Mouse (Mus musculus) hindbrain, embryonic 15.5 days (tissue): ENCODE results near the gene Lbhd1. TPM values are rescaled to one million over a fixed set of nuclear protein-coding genes. Genes with fewer than 3 reads are reported as not detected.
"Not testable (repeated sequence)": the region's sequence is repeated elsewhere in the genome, so short reads cannot be mapped to it uniquely, and the experiment has no call there.

Source experiments
- ATAC-seq: fragments of 200-750 bp; cut with Nextera tagmentation; 2 replicates; pipeline ENCODE4 v1.8.0; 2017; ENCODE audit warnings: low read depth, moderate number of reproducible peaks, moderate TSS enrichment; ENCODE audit not compliant: low FRiP score
- H3K27ac ChIP-seq: fragments of 300-500 bp; sonication (generic); replicated peaks from 2 replicates; pipeline ENCODE4 v1.5.1; 2015; ENCODE audit warnings: mild to moderate bottlenecking, inconsistent platforms
- H3K27me3 ChIP-seq: fragments of 300-500 bp; sonication (generic); 2 replicates; pipeline ENCODE4 v1.6.1; 2015; ENCODE audit warnings: control low read depth, inconsistent platforms
- H3K36me3 ChIP-seq: fragments of 300-500 bp; sonication (generic); 2 replicates; pipeline ENCODE4 v1.6.1; 2015; ENCODE audit warnings: control low read depth, inconsistent platforms
- H3K4me1 ChIP-seq: fragments of 300-500 bp; sonication (generic); replicated peaks from 2 replicates; pipeline ENCODE4 v1.6.1; 2015; ENCODE audit warnings: control low read depth, inconsistent platforms
- H3K4me2 ChIP-seq: fragments of 300-500 bp; sonication (generic); 2 replicates; pipeline ENCODE4 v1.6.1; 2015; ENCODE audit warnings: moderate library complexity, mild to moderate bottlenecking, inconsistent platforms
- H3K4me3 ChIP-seq: fragments of 300-500 bp; sonication (generic); 2 replicates; pipeline ENCODE4 v1.5.1; 2015; ENCODE audit warnings: mild to moderate bottlenecking, inconsistent platforms
- H3K9ac ChIP-seq: fragments of 300-500 bp; sonication (generic); 2 replicates; pipeline ENCODE4 v1.6.1; 2015; ENCODE audit warnings: inconsistent platforms
- H3K9me3 ChIP-seq: fragments of 300-500 bp; sonication (generic); 2 replicates; pipeline ENCODE4 v1.6.1; 2016; ENCODE audit warnings: control low read depth, inconsistent platforms
- WGBS: fragments of 180-500 bp; shearing (Covaris S2); methylation state at CpG from one replicate; pipeline ENCODE4 v1.1.7; 2015; 5-methylcytosine and 5-hydroxymethylcytosine counted together
- polyA plus RNA-seq: library from polyadenylated mRNA; unstranded; fragments of >200 nt; fragmentation: Nextera tagmentation; extraction: Ambion mirVana; gene quantifications from 2 replicates; pipeline ENCODE4 v1.2.1, GENCODE M21; 2015

Lbhd1 gene
- 43.0 and 45.2 TPM in 2 replicates for polyA plus RNA-seq

DNA sequence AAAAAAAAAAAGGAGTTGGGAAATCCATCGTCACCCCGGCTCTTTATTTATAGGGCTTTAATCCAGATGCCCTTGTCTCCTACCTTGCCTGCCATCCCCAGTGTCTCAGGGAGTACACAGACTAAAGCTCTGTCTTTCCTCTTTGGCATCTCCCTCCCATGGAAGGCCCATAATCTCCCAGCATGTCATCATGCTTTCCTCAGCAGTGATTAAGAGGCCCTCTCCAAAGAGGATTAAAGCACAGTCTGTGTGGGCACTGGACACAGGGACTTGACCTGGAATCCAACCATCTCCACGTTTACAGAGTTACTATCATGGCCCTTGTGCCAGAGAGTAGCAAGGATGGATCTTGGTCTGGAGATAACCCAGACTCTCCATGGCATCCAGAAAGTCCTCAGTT is at the start of gene Lbhd1, which contains the start of gene Gm49403:
TSS of gene Lbhd1 (plus strand) at position 117 of the 400 bp plus-strand sequence.
TSS of gene Gm49403 (plus strand) at position 315 of the 400 bp plus-strand sequence.
- Histone ChIP-seq H3K4me2 (no peak within 1 kb of the TSS), H3K27ac (no peak within 1 kb of the TSS), H3K4me1 (peaks cover 23% of the 10 kb centered on the region), H3K27me3 (no peaks in the 10 kb centered on the region), H3K9me3 (no peaks in the 10 kb centered on the region), H3K36me3 (no peaks in the 10 kb centered on the region), H3K4me3 (no peak within 1 kb of the TSS), H3K9ac (no peak within 1 kb of the TSS)
- WGBS: 74% methylated on average over 3 of the region's 3 CpGs
- ATAC-seq: no peak

DNA sequence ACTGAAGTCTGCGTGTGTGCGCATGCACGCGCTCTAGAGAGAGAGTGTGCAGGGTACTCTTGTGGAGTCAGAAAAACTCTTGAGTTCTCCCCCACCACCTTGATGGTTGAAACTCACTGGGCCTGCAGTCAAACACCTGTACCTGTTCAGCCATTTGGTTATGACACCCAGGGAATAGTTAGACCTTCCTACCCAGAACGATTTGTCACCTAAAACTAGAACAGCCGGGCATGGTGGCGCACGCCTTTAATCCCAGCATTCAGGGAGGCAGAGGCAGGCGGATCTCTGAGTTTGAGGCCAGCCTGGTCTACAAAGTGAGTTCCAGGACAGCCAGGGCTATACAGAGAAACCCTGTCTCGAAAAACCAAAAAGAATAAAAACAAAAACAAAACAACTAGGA is 47.2 kb upstream of the Lbhd1 start:
- WGBS: 97% methylated on average over 10 of the region's 10 CpGs
- peaks cover 39% of the 10 kb centered on the region for H3K36me3 ChIP-seq
- not testable (repeated sequence) for H3K9ac ChIP-seq, H3K9me3 ChIP-seq, H3K27me3 ChIP-seq, ATAC-seq
- H3K4me1 ChIP-seq: peaks cover 30% of the 10 kb centered on the region
- H3K4me2 ChIP-seq: peak overlapping the region; percentile 78; the same call in 1 of the 2 replicates
- peak overlapping the region; percentile 97; the same call in 1 of the 2 replicates for H3K27ac ChIP-seq
- peak overlapping the region; percentile 79; the same call in 1 of the 2 replicates for H3K4me3 ChIP-seq

DNA sequence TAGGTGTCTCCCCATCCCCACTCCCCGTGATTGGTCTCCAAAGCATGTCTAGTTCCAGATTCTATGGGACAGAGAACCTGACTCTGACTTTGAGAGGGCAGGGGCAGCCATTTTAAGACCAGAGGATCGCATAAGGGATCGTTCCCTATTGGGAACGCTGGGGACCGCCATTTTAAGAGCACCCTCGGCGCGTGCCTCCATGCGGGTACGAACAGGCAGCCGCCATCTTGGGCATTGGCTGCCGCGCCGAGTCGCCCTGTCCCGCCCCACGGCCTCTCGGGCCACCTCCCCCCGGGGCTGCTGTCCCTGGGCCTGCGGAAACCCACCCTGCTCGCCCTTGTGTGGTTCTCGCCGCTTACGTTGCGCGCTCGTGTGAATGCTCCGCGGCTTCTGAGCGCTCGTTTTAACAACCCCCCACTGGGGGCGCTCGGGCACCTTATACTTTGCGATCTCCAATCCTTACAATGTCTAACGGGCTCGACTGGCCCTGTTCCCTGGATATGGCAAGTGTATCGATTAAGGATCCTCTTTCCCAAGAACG is 46.2 kb upstream of the Lbhd1 start, which contains the start of gene Bscl2:
TSS of gene Bscl2 (plus strand) at position 217 of the 541 bp plus-strand sequence.
- WGBS: under 1% methylated on average over 38 of the region's 38 CpGs
- Histone ChIP-seq H3K9ac (peak within 1 kb of the TSS; percentile 92), H3K4me3 (peak within 1 kb of the TSS; percentile 79), H3K36me3 (peaks cover 35% of the 10 kb centered on the region), H3K27me3 (no peaks in the 10 kb centered on the region), H3K27ac (peak within 1 kb of the TSS; percentile 97), H3K4me2 (peak within 1 kb of the TSS; percentile 78), H3K9me3 (no peaks in the 10 kb centered on the region), H3K4me1 (peaks cover 37% of the 10 kb centered on the region)
- peak; percentile 71 for ATAC-seq

DNA sequence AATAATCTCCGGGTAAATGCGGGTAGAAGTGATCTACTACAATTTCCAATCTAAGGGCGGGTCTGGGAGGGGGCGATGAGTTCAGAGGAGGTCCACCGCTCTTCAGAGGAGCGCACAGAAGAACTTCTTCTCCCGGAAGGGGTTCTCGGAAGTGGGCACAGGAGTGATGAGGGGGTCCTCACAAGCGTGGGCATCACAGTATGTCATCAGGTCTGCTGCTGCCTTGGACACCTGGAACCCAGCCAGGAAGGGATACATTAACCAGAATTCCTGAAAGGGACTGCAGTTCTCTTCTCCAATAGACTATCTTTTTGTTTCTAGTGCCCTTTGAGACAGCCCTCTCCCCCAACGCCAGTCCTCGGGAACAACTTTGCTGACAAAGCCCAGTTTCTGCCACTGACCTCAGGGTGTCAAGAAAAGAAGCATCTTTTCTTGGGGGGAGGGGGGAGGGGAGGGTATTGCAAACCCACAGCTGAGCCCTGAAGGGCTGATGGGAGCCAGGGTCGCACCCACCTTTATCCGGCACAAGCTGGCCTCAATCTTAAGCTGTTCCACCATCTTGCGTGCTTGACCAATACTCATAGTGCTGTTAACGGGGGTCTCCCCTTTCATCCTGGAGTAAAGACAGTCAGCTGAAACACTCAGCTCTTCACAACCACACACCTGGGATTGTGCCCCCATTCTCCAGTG is 45.3 kb upstream of the Lbhd1 start:
- no peaks in the 10 kb centered on the region for H3K27me3 ChIP-seq
- H3K4me3 ChIP-seq: peak overlapping the region; percentile 79
- H3K9ac ChIP-seq: peak overlapping the region; percentile 92
- H3K4me2 ChIP-seq: peak overlapping the region; percentile 78
- peak overlapping the region; percentile 97 for H3K27ac ChIP-seq
- peaks cover 38% of the 10 kb centered on the region for H3K4me1 ChIP-seq
- no peaks in the 10 kb centered on the region for H3K9me3 ChIP-seq
- H3K36me3 ChIP-seq: peaks cover 32% of the 10 kb centered on the region
- 10% methylated on average over 15 of the region's 15 CpGs for WGBS
- ATAC-seq: no peak

DNA sequence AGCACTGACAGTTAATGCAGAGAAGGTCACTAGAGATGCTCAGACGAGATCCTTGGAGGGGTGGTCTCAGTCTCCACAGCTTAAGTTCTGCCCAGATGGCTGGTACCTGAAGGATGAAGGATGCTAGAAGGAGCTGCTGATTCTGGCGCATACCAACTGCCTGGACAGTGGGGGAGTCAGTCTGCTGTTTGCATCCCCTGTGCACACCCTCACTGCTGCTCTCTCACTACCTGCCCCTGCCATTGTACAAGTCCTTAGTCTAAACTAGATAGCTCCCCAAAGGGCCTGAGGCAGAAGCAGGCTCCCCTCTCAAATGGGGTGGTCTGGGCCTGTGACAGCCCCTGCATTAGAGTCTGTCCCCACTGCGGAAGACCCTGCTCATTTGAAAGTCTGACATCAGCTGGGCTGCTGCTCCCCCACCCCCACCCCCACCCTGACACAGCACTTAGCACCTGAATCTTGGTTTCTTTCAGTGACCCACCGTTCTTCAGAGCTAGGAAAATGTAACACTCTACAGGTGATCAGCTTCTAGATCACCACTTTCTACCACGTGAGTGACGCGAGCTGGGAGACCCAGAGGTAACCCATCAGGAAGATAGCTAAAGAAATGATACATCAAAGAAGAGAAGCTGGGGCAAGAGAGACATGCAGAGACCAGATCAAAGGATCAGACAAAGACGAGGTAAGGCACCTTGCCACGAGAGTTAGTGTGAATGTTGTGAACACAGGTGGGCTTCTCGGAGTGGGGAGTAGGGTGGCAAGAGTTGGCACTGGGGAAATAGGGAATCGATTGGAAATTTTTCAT is 44.2 kb upstream of the Lbhd1 start, which contains the start of gene Gng3:
TSS of gene Gng3 (minus strand) at position 92 of the 805 bp plus-strand sequence.
- H3K4me1 ChIP-seq: peaks cover 38% of the 10 kb centered on the region
- H3K4me2 ChIP-seq: peak within 1 kb of the TSS; percentile 78
- no peaks in the 10 kb centered on the region for H3K9me3 ChIP-seq
- 27% methylated on average over 11 of the region's 11 CpGs for WGBS
- H3K36me3 ChIP-seq: peaks cover 22% of the 10 kb centered on the region
- peak within 1 kb of the TSS; percentile 79 for H3K4me3 ChIP-seq
- peak within 1 kb of the TSS; percentile 97 for H3K27ac ChIP-seq
- ATAC-seq: peak; percentile 93
- no peaks in the 10 kb centered on the region for H3K27me3 ChIP-seq
- H3K9ac ChIP-seq: peak within 1 kb of the TSS; percentile 92

DNA sequence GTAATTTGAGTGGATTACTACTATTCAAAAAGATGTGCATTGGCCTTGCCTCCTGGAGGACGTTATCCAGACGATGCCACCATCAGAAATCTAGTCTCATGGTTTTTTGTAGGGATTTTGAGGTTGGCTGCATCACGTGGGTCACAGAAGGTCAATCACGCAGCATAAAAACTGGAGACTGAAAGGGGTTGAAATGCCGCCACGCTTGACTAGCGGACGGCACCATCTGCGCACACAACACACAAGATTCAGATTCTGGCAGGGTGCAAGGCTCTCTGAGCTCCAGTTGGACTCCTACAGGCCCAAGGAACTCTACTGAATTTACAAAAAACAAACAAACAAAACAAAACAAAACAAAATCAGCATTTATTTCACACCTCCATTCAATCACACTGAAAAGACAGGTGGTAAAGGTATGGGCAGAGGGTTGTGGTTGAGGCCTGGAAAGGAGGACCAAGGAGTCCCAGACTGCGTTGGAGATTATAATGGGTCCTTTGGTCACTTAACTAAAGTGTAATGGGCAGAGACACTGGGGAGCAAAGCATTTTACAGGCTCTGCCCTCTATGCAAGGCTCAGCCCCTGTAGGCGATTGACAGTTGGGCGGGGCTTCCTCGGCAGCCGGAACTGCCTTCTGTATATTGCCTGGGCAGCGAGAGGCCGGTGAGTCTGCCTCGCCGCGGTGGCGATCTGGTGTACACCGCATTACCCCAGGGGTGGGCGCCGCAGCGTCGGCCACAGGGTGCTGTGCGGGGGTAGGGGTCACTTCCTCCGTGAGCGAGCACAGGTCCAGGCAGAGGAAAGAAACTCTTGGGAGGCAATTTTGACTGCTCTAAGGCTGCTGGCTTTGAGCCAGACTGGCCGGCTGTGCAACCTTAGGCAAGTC is 43.4 kb upstream of the Lbhd1 start:
- Histone ChIP-seq H3K4me2 (peak overlapping the region; percentile 78), H3K27ac (peak overlapping the region; percentile 97), H3K36me3 (peaks cover 19% of the 10 kb centered on the region), H3K9me3 (no peaks in the 10 kb centered on the region), H3K27me3 (no peaks in the 10 kb centered on the region), H3K4me1 (peaks cover 38% of the 10 kb centered on the region), H3K9ac (peak overlapping the region; percentile 92), H3K4me3 (peak overlapping the region; percentile 79)
- peak; percentile 7; the same call in 1 of the 2 replicates for ATAC-seq
- WGBS: 11% methylated on average over 29 of the region's 29 CpGs

DNA sequence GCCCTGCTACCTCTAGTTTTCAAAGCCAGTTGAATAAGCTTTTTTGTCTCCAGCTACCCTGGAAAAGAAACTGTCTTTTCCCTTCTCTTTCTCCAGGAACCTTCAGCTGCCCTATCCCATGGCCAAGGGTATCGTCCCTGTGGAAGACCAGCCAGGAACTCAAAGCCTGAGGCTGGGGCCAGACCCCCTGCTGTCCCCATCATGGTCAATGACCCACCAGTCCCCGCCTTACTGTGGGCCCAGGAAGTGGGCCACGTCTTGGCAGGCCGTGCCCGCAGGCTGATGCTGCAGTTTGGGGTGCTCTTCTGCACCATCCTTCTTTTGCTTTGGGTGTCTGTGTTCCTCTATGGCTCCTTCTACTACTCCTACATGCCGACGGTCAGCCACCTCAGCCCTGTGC is 42.5 kb upstream of the Lbhd1 start:
- Histone ChIP-seq H3K9ac (peak overlapping the region; percentile 92), H3K9me3 (no peaks in the 10 kb centered on the region), H3K36me3 (peaks cover 20% of the 10 kb centered on the region), H3K27ac (peak overlapping the region; percentile 97), H3K27me3 (no peaks in the 10 kb centered on the region), H3K4me3 (peak overlapping the region; percentile 79), H3K4me2 (peak overlapping the region; percentile 78), H3K4me1 (peaks cover 38% of the 10 kb centered on the region)
- 80% methylated on average over 7 of the region's 7 CpGs for WGBS
- no peak for ATAC-seq

DNA sequence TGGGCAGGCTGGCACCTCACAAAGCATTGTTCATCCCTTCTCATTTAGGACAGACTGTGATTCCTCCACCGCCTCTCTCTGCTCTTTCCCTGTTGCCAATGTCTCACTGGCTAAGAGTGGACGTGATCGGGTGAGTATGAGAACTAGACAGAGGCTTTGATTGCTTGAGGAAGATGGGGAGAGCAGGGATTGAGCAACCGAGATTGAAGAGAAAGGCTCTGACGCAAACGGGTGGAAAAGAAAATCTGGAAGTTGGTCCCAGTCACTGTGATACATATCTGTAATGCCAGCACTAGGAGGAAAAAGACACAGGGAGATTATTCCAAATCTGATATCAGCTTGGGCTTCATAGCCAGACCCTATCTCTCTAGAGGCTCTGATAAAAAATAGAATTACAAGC is 40.6 kb upstream of the Lbhd1 start:
- no peak for ATAC-seq
- H3K27ac ChIP-seq: no peak overlapping the region
- peaks cover 28% of the 10 kb centered on the region for H3K4me1 ChIP-seq
- no peak overlapping the region for H3K4me3 ChIP-seq
- no peak overlapping the region for H3K4me2 ChIP-seq
- WGBS: 91% methylated on average over 6 of the region's 6 CpGs
- no peaks in the 10 kb centered on the region for H3K9me3 ChIP-seq
- no peaks in the 10 kb centered on the region for H3K27me3 ChIP-seq
- H3K36me3 ChIP-seq: peaks cover 38% of the 10 kb centered on the region
- no peak overlapping the region for H3K9ac ChIP-seq

DNA sequence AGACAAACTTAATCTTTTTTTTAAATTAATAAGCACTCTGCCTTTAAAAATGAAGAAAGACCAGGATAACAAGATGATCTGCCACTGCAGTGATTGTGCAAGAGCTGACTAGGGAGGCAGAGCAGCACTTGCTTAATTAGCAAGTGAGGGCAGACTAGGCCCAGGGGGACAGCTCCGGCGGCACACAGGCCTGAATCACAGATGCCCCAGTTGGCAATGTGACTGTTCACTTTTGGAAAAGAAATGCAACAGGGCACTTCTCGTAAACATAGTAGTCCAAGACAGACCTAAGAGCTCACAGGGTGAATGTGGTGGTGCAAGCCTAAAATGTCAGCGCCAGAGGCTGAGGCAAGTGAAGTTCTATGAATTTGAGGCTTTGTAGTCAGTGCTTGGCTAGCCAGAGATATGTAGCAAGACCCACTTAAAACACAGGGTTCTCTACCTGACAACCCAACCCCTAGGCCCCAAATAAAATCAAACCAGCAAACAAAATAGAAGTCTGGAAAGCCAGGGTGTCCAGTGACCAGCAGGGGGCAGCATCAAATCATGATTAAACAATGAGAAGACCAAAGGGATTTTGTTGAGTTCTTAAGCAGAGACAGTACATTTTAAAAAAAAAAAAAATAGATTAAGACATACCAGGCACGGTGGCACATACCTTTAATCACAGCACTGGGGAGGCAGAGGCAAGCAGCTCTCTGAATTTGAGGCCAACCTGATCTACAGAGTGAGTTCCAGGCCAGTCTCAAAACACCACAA is 39.0 kb upstream of the Lbhd1 start:
- ATAC-seq: no peak
- no peak overlapping the region for H3K4me2 ChIP-seq
- no peak overlapping the region for H3K9ac ChIP-seq
- 56% methylated on average over 5 of the region's 5 CpGs for WGBS
- no peak overlapping the region for H3K4me3 ChIP-seq
- H3K36me3 ChIP-seq: peaks cover 45% of the 10 kb centered on the region
- no peaks in the 10 kb centered on the region for H3K27me3 ChIP-seq
- no peaks in the 10 kb centered on the region for H3K9me3 ChIP-seq
- peaks cover 23% of the 10 kb centered on the region for H3K4me1 ChIP-seq
- no peak overlapping the region for H3K27ac ChIP-seq

- Histone ChIP-seq H3K36me3 (peaks cover 32% of the 10 kb centered on the region), H3K4me2 (no peak overlapping the region), H3K4me3 (no peak overlapping the region), H3K9me3 (no peaks in the 10 kb centered on the region), H3K4me1 (no peaks in the 10 kb centered on the region), H3K27ac (no peak overlapping the region), H3K9ac (no peak overlapping the region), H3K27me3 (no peaks in the 10 kb centered on the region)
- no peak for ATAC-seq
- WGBS: 91% methylated on average over 5 of the region's 5 CpGs
Observed at GRCm38 (mm10) chr19:8848356-8848755, 35.2 kb upstream of the Lbhd1 start.
